Mouse (Mus musculus) spleen, adult 2 months (tissue): Measurements from ENCODE around the gene Brms1. TPM values are rescaled to one million over a fixed set of nuclear protein-coding genes. Genes with fewer than 3 reads are reported as not detected.

Experiments used
- DNase-seq, 2 experiments: peaks; one replicate each; pipeline versions ENCODE4 v3.0.0 to v3.0.0-alpha.2; 2012 to 2021; ENCODE audit warnings: low spot score in 2 of 2, low read depth in 1 of 2
- H3K27ac ChIP-seq: fragments of 200-500 bp; 2 replicates; pipeline ENCODE4 v1.5.1; 2012; ENCODE audit warnings: low read length, inconsistent platforms; ENCODE audit not compliant: insufficient read depth
- H3K27me3 ChIP-seq: fragments of 200-500 bp; 2 replicates; pipeline ENCODE4 v1.6.1; 2012; ENCODE audit warnings: mild to moderate bottlenecking, moderate library complexity, low read length, inconsistent platforms; ENCODE audit not compliant: control insufficient read depth, insufficient read depth
- H3K36me3 ChIP-seq: fragments of 200-500 bp; 2 replicates; pipeline ENCODE4 v1.6.1; 2012; ENCODE audit warnings: mild to moderate bottlenecking, low read length, inconsistent platforms; ENCODE audit not compliant: control insufficient read depth, insufficient read depth
- H3K4me1 ChIP-seq: fragments of 200-500 bp; 2 replicates; pipeline ENCODE4 v1.6.1; 2011; ENCODE audit warnings: inconsistent platforms; ENCODE audit not compliant: control insufficient read depth, insufficient read depth, insufficient read length
- H3K4me3 ChIP-seq: fragments of 200-500 bp; 2 replicates; pipeline ENCODE4 v1.5.1; 2011; ENCODE audit warnings: mild to moderate bottlenecking, inconsistent platforms; ENCODE audit not compliant: insufficient read depth, insufficient read length; ENCODE audit errors: extremely low read depth
- CTCF ChIP-seq: fragments of 200-500 bp; IDR thresholded peaks from 2 replicates; pipeline ENCODE4 v1.5.1; 2011; ENCODE audit warnings: mild to moderate bottlenecking, inconsistent platforms; ENCODE audit not compliant: insufficient read depth, insufficient read length, insufficient replicate concordance; ENCODE audit errors: extremely low read depth
- POLR2A ChIP-seq: fragments of 200-500 bp; IDR thresholded peaks from 2 replicates; pipeline ENCODE4 v1.6.1; 2011; ENCODE audit warnings: low read depth, low read length, inconsistent platforms
- WGBS: fragments of 180-500 bp; shearing (Covaris S2); methylation state at CpG from one replicate; pipeline ENCODE4 v1.1.7; 2018; 5-methylcytosine and 5-hydroxymethylcytosine counted together
- polyA plus RNA-seq: library from polyadenylated mRNA; depleted of rRNA; stranded (reverse); fragments of >200 nt; gene quantifications from 2 replicates; pipeline ENCODE4 v1.2.3, GENCODE M21; 2012

The Brms1 gene
- polyA plus RNA-seq, 1 experiment = 35.8 TPM

GRCm38 (mm10) chr19:5004925-5005324 is 36.2 kb upstream of the Brms1 start:
- 69% methylated on average over 4 of the region's 4 CpGs for WGBS
- TF ChIP-seq POLR2A = no peak
- no peak for TF ChIP-seq CTCF
- Histone ChIP-seq H3K4me1 (peaks cover 4% of the 10 kb centered on the region; the same call in 1 of the 2 replicates), H3K27ac (no peak overlapping the region), H3K27me3 (no peaks in the 10 kb centered on the region; the same call in 1 of the 2 replicates), H3K36me3 (no peaks in the 10 kb centered on the region), H3K4me3 (no peak overlapping the region)
- no peak for DNase-seq

- no peak for DNase-seq
- Histone ChIP-seq H3K4me1 (no peaks in the 10 kb centered on the region), H3K27ac (no peak overlapping the region), H3K27me3 (no peaks in the 10 kb centered on the region), H3K4me3 (no peak overlapping the region), H3K36me3 (no peaks in the 10 kb centered on the region)
- TF ChIP-seq CTCF (no peak), POLR2A (no peak)
- 39% methylated on average over 8 of the region's 8 CpGs for WGBS
These were observed 28.0 kb upstream of the Brms1 start for GRCm38 (mm10) chr19:5013138-5013537.

- H3K27me3 ChIP-seq = no peaks in the 10 kb centered on the region
- no peaks in the 10 kb centered on the region for H3K36me3 ChIP-seq
- no peak overlapping the region for H3K4me3 ChIP-seq
- 13% methylated on average over 8 of the region's 8 CpGs for WGBS
- H3K27ac ChIP-seq = no peak overlapping the region
- TF ChIP-seq POLR2A = no peak
- peak; percentile 36; the same call in 1 of the 2 replicates for TF ChIP-seq CTCF
- peak in 1 of 2 experiments; percentile 4 for DNase-seq
- no peaks in the 10 kb centered on the region for H3K4me1 ChIP-seq
These were observed 26.2 kb upstream of the Brms1 start for GRCm38 (mm10) chr19:5014961-5015398.

DNA sequence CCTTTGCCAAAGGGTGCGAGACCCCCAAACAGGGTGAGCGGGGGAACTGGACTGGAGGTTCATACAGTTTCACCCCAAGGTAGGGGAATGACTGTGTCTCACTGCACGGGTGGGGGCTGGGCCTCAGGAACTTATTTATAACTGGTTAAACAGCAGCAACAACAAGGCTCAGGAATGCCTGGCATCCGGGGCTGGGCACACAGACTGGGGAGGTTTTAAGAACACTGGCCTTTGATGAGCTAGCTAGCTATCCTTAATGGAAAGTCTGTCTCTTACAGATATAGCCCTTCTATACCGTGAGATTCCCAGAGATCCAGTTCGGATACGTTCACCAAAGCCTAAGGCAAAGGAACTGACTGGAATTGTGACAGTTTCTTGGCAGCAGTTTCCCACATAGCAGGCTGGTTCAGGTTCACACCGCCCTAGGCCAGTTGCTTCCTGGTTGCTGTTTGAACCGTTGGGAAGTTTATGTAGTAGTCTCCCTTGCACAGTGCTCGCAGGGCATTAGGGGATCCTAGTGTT is 24.9 kb upstream of the Brms1 start:
- WGBS = 49% methylated on average over 10 of the region's 10 CpGs
- Histone ChIP-seq H3K36me3 (no peaks in the 10 kb centered on the region), H3K4me1 (no peaks in the 10 kb centered on the region), H3K27ac (no peak overlapping the region), H3K4me3 (no peak overlapping the region), H3K27me3 (no peaks in the 10 kb centered on the region)
- no peak for DNase-seq
- TF ChIP-seq CTCF (no peak), POLR2A (no peak)

GRCm38 (mm10) chr19:5016782-5017181 is 24.4 kb upstream of the Brms1 start:
- Histone ChIP-seq H3K27me3 (no peaks in the 10 kb centered on the region), H3K4me3 (no peak overlapping the region), H3K36me3 (no peaks in the 10 kb centered on the region), H3K4me1 (no peaks in the 10 kb centered on the region), H3K27ac (no peak overlapping the region)
- WGBS = 22% methylated on average over 12 of the region's 12 CpGs
- DNase-seq = peak; percentile 55 to 73
- peak; percentile 76; the same call in 1 of the 2 replicates for TF ChIP-seq CTCF
- TF ChIP-seq POLR2A = no peak

DNA sequence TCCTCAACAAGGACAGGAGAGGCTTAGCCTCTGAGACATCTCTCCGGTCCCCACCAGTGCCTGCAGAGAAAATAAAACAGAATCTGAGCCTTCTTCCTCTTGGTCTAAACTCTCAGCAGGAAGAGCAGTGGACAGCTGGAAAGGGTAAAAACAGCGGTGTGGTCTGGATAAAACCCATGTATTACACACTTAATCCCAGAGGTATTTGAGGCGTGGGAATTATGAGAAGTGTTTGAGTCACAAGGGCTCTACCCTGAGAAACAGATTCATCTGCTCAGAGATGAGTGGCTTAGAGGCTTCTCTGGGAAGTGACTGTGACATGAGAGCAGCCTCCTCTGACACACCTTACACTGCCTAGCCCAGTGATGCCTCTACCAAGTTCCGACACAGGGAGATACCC is 23.5 kb upstream of the Brms1 start:
- Histone ChIP-seq H3K4me3 (no peak overlapping the region), H3K36me3 (no peaks in the 10 kb centered on the region), H3K4me1 (no peaks in the 10 kb centered on the region), H3K27ac (no peak overlapping the region), H3K27me3 (no peaks in the 10 kb centered on the region)
- no peak for DNase-seq
- 89% methylated on average over 4 of the region's 4 CpGs for WGBS
- TF ChIP-seq CTCF (no peak), POLR2A (no peak)

GRCm38 (mm10) chr19:5018191-5018590 is 23.0 kb upstream of the Brms1 start:
- WGBS = 71% methylated on average over 3 of the region's 3 CpGs

More at GRCm38 (mm10) chr19:5018191-5018590, 23.0 kb upstream of the Brms1 start:
- Histone ChIP-seq H3K4me1 (no peaks in the 10 kb centered on the region), H3K27ac (no peak overlapping the region), H3K27me3 (no peaks in the 10 kb centered on the region), H3K36me3 (no peaks in the 10 kb centered on the region), H3K4me3 (no peak overlapping the region)
- DNase-seq = no peak
- no peak for TF ChIP-seq POLR2A
- TF ChIP-seq CTCF = no peak
